Comparison of ENCODE assay signal across 7 mouse cellular contexts in genomic region chr10:59896911-59897331, GRCm38 (mm10). TPM values are rescaled to one million over a fixed set of nuclear protein-coding genes. Genes with fewer than 3 reads are reported as not detected.
DNase-seq lines count a peak whose midpoint lies in the region; ATAC-seq lines count a peak whose summit lies in the region.

No protein-coding gene starts in this region.

- no peak overlapping the region; the same call in 1 of the 2 replicates for H3K4me3 ChIP-seq in forebrain, embryonic 14.5 days (ENCODE audit: low read depth, low read length)
- H3K4me3 ChIP-seq in limb, embryonic 11.5 days (ENCODE audit: low read depth, low read length): no peak overlapping the region
- no peak overlapping the region for H3K4me3 ChIP-seq in midbrain, embryonic 15.5 days

- H3K27ac ChIP-seq in forebrain, embryonic 14.5 days (ENCODE audit: low read depth, low read length): peak overlapping the region; percentile 99
- H3K27ac ChIP-seq in limb, embryonic 11.5 days (replicated peaks; ENCODE audit: low read depth, low read length): peak overlapping the region; percentile 70; the same call in 1 of the 2 replicates
- H3K27ac ChIP-seq in midbrain, embryonic 15.5 days: peak overlapping the region; percentile 97

- H3K9me3 ChIP-seq in forebrain, embryonic 14.5 days (replicated peaks; ENCODE audit: control insufficient read depth, low read length): no peaks in the 10 kb centered on the region
- no peaks in the 10 kb centered on the region for H3K9me3 ChIP-seq in limb, embryonic 11.5 days (ENCODE audit: control insufficient read depth, low read length)
- H3K9me3 ChIP-seq in midbrain, embryonic 15.5 days: no peaks in the 10 kb centered on the region

- H3K4me2 ChIP-seq in forebrain, embryonic 14.5 days (ENCODE audit: low read length): peak overlapping the region; percentile 22
- no peak overlapping the region for H3K4me2 ChIP-seq in limb, embryonic 11.5 days (ENCODE audit: low read depth, severe bottlenecking)
- peak overlapping the region; percentile 35 for H3K4me2 ChIP-seq in midbrain, embryonic 15.5 days

- peak; percentile 18 for ATAC-seq in forebrain, embryonic 14.5 days
- no peak for ATAC-seq in limb, embryonic 11.5 days (ENCODE audit: insufficient number of reproducible peaks, low FRiP score, low TSS enrichment, low read depth)
- no peak for ATAC-seq in midbrain, embryonic 15.5 days (replicated peaks)

- peak overlapping the region; percentile 40 for H3K9ac ChIP-seq in forebrain, embryonic 14.5 days (ENCODE audit: low read length)
- 0 out of 2 replicates have a peak overlapping the region, but pooled peaks have one; percentile 7 for H3K9ac ChIP-seq in limb, embryonic 11.5 days (ENCODE audit: low read length)
- peak overlapping the region; percentile 21; the same call in 1 of the 2 replicates for H3K9ac ChIP-seq in midbrain, embryonic 15.5 days

- peaks cover 37% of the 10 kb centered on the region for H3K36me3 ChIP-seq in forebrain, embryonic 14.5 days (ENCODE audit: control insufficient read depth, insufficient read depth, low read length)
- H3K36me3 ChIP-seq in limb, embryonic 11.5 days (ENCODE audit: control insufficient read depth, insufficient read depth, low read length): peaks cover 29% of the 10 kb centered on the region
- H3K36me3 ChIP-seq in midbrain, embryonic 15.5 days (replicated peaks): peaks cover 10% of the 10 kb centered on the region; the same call in 1 of the 2 replicates

- intact Hi-C loops in left cerebral cortex, postnatal 25 days (cut with DNase I): loop anchor here (2.0 kb wide), 1 partner anchor 210 kb away; the partner anchor contains the start of gene Spock2

- H3K27me3 ChIP-seq in forebrain, embryonic 14.5 days (replicated peaks; ENCODE audit: control insufficient read depth, insufficient read depth, low read length): no peaks in the 10 kb centered on the region
- no peaks in the 10 kb centered on the region; the same call in 1 of the 2 replicates for H3K27me3 ChIP-seq in limb, embryonic 11.5 days (ENCODE audit: control insufficient read depth, insufficient read depth, low read length)
- no peaks in the 10 kb centered on the region for H3K27me3 ChIP-seq in midbrain, embryonic 15.5 days (replicated peaks)

- WGBS in forebrain, embryonic 14.5 days: 48% methylated on average over 3 of the region's 3 CpGs
- WGBS in limb, embryonic 11.5 days: 79% methylated on average over 3 of the region's 3 CpGs
- WGBS in midbrain, embryonic 15.5 days: 28% methylated on average over 3 of the region's 3 CpGs

- H3K4me1 ChIP-seq in forebrain, embryonic 14.5 days (ENCODE audit: control insufficient read depth, insufficient read depth, low read length): peaks cover 51% of the 10 kb centered on the region
- H3K4me1 ChIP-seq in limb, embryonic 11.5 days (ENCODE audit: control insufficient read depth, insufficient read depth, low read length): peaks cover 45% of the 10 kb centered on the region
- peaks cover 63% of the 10 kb centered on the region for H3K4me1 ChIP-seq in midbrain, embryonic 15.5 days

- peak; percentile 97 for DNase-seq in 416B (ENCODE audit: low read depth)
- peak; percentile 66 to 74 for DNase-seq in CD8-positive naive resting alpha-beta T cell, adult 2 months (ENCODE audit: low read depth in 2 of 2, low spot score in 2 of 2)
- DNase-seq in forebrain, embryonic 14.5 days (ENCODE audit: low spot score): peak; percentile 84
- no peak for DNase-seq in limb, embryonic 11.5 days (ENCODE audit: low spot score)
- peak; percentile 89 to 91 for DNase-seq in thymus, postnatal 36 days
- DNase-seq in left cerebral cortex, postnatal 25 days (ENCODE audit: low spot score in 2 of 2): no peak

RNA-seq across cellular contexts. Expression of gene Dnajb12, which starts 17.6 kb away (rescaled TPM):
- 18.8 and 19.7 TPM in 2 replicates for polyA plus RNA-seq in forebrain, embryonic 14.5 days (2014; fragmentation: Nextera tagmentation; extraction: Ambion mirVana)
- 22.5 and 23.8 TPM in 2 replicates for polyA plus RNA-seq in limb, embryonic 11.5 days (2014; fragmentation: Nextera tagmentation; extraction: Ambion mirVana)
- polyA plus RNA-seq in midbrain, embryonic 15.5 days (2015; fragmentation: Nextera tagmentation; extraction: Ambion mirVana): 18.0 TPM in 2 replicates
- 10 to 100 TPM; 49.7 to 52.8 TPM for total RNA-seq in left cerebral cortex, postnatal 25 days (2021)

RNA-seq across cellular contexts. Expression of gene Ddit4, which starts 54.7 kb away (rescaled TPM):
- polyA plus RNA-seq in forebrain, embryonic 14.5 days (2014; fragmentation: Nextera tagmentation; extraction: Ambion mirVana): 10.2 and 11.1 TPM in 2 replicates
- 6.8 and 10.2 TPM in 2 replicates for polyA plus RNA-seq in limb, embryonic 11.5 days (2014; fragmentation: Nextera tagmentation; extraction: Ambion mirVana)
- 52.6 and 59.4 TPM in 2 replicates for polyA plus RNA-seq in midbrain, embryonic 15.5 days (2015; fragmentation: Nextera tagmentation; extraction: Ambion mirVana)
- 10 to 100 TPM; 40.8 to 42.6 TPM for total RNA-seq in left cerebral cortex, postnatal 25 days (2021)

Comparison
In these comparisons a context has a peak if more than half of its experiments do, and no peak if none do; other contexts are left out.
1. DNase-seq: peak in 416B (single experiment), CD8-positive naive resting alpha-beta T cell, adult 2 months (2 of 2), forebrain, embryonic 14.5 days (single experiment) and thymus, postnatal 36 days (2 of 2); none in limb, embryonic 11.5 days (single experiment) and left cerebral cortex, postnatal 25 days (0 of 2).
2. Peak in every context shown above with its lines, with median percentiles within 50 percentile points of each other: H3K27ac ChIP-seq and H3K9ac ChIP-seq.